Mouse (Mus musculus) layer of hippocampus, adult 8-10 months (tissue): ENCODE results near the gene Gm6509. TPM values are rescaled to one million over a fixed set of nuclear protein-coding genes. Genes with fewer than 3 reads are reported as not detected.
"Not testable (repeated sequence)": the region's sequence is repeated elsewhere in the genome, so short reads cannot be mapped to it uniquely, and the experiment has no call there.

Experiments
- DNase-seq, 2 experiments: peaks; one replicate each; pipeline ENCODE4 v3.0.0; 2022; ENCODE audit warnings: low spot score in 2 of 2
- total RNA-seq, 4 experiments: library from RNA; stranded (reverse); gene quantifications; 2 replicates each; pipeline ENCODE4 v1.2.4; 2022

The Gm6509 gene
- not detected for total RNA-seq

GRCm38 (mm10) chr5:94623679-94624078 is at the start of gene Gm6509:
Gene Gm6509, plus strand, starts transcription at chr5:94623979.
- DNase-seq: not testable (repeated sequence)

GRCm38 (mm10) chr5:94616242-94616641 is 7.5 kb upstream of the Gm6509 start, which contains the start of gene Gm3147:
Gene Gm3147, minus strand, starts transcription at chr5:94616342.
- DNase-seq: not testable (repeated sequence)

- not testable (repeated sequence) for DNase-seq
These were observed 24.3 kb downstream of the Gm6509 start, which contains the start of gene Gm6205 for GRCm38 (mm10) chr5:94648082-94648481. Gene Gm6205, plus strand, starts transcription at chr5:94648382.

Other genes starting within 250 kb of the Gm6509 start
- not detected for gene Gm7682, start 178.2 kb upstream of the Gm6509 start, total RNA-seq
- not detected for gene Gm3139, start 97.7 kb upstream of the Gm6509 start, total RNA-seq
- not detected for gene Gm3147, start 7.6 kb upstream of the Gm6509 start, total RNA-seq
- gene Gm6205, start 24.4 kb downstream of the Gm6509 start, total RNA-seq: not detected
- not detected for gene Gm3183, start 241.5 kb downstream of the Gm6509 start, total RNA-seq